Mouse (Mus musculus) ES-Bruce4 (cell line): Measurements from ENCODE around the gene Chac1.

ENCODE experiments used
- CTCF ChIP-seq: IDR thresholded peaks from one replicate; pipeline ENCODE4 v1.8.1; 2011; ENCODE audit warnings: low read depth, low read length
- POLR2A ChIP-seq: IDR thresholded peaks from one replicate; pipeline ENCODE4 v1.8.1; 2011; ENCODE audit warnings: low read length; ENCODE audit not compliant: insufficient read depth

GRCm38 (mm10) chr2:119327942-119328526 lies 23.0 kb upstream of the Chac1 start:
- TF ChIP-seq CTCF (no peak), POLR2A (no peak)
